Mouse (Mus musculus) frontal cortex, postnatal 25 days (tissue): ENCODE data around the gene Ptgis.

Experiments used
- DNase-seq, 2 experiments: peaks; one replicate each; pipeline ENCODE4 v3.0.0; 2022; ENCODE audit warnings: low spot score in 2 of 2

Ptgis gene

GRCm38 (mm10) chr2:167155541-167155973 is 84.8 kb downstream of the Ptgis start:
- peak in 1 of 2 experiments; percentile 50 for DNase-seq

GRCm38 (mm10) chr2:167150880-167151279 is 89.5 kb downstream of the Ptgis start:
- no peak for DNase-seq

DNA sequence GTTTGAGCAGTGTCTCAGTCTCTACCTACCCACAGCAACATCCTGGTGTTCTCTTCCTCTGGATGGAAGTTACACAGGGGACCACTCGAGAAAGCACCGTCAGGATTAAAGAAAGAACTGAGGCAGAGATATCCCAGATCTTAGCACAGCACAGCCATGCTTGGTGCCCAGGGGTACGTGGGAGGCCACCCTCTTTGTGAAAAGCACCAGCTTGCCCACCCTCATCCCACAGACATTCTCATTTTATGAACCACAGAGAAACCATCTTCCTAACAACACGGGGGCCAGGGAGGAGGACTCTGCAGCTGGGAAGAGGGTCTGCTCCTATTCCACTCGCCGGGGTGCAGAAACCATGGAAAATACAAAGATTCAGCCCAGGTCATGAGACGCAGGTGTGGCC is 90.3 kb downstream of the Ptgis start:
- no peak for DNase-seq

GRCm38 (mm10) chr2:167149035-167149434 is 91.4 kb downstream of the Ptgis start:
- no peak for DNase-seq

DNA sequence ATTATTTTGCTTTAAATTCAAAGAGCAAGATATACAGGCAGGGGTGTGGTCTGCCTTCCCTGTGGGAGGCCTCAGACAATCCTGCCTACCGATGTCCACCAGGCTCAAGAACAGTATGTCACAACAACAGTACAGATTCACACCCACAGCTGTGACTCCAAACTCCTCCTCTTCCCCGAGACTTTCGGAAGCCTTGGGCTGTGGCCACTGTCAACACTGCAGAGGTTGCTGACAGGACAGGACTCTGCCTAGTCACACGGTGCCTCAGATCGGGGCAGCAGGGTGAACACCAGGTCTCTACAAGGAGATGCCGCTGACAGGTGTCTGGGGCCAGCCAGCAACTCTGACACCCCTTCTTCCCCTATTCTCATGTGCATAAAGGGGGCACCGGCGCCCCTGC is 92.7 kb downstream of the Ptgis start:
- DNase-seq, result no peak

- DNase-seq, result no peak
Observed at GRCm38 (mm10) chr2:167145904-167146303, 94.5 kb downstream of the Ptgis start.

DNA sequence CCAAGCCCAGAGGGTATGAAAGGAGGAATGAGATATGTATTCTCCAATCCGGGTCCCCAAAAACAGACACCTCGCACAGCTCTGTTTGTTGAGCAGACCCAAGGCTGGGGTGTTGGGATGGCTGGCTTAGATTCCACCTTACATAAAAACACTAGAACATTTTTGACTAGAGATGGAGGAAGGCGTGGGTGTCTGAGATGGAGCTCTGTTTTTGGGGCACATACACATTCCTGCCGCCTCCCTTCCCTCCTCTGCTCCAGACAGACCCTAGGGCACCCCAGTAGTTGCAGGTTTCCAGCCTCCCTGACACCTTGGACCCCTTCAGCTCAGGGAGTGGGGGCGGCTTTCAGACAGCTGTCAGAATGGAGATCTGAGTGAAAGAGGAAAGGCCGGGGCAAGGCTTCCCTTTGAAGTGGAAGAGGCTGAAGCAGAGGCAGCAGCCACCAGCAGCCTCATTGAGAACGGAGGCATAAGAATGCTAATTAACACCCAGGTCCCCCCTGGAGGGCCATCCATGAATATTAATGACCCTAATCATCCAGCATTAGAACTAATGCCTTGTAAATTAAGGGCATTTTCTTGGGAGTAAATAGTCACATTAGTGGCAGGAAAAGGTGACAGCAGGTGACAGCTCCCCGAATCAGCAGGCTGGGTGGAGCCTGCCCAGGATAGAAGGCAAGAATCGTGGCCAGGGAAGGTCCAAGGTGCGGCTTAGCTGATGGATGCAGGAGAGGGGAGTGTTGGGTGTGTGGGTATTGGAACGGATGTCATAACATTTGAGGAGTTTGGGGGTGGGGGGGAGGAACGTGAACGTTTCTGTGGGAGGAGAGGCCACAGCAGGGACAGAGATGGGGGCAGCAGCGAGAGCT is 95.7 kb downstream of the Ptgis start:
- DNase-seq, result peak in 1 of 2 experiments; percentile 49

- DNase-seq, result no peak
Observed at GRCm38 (mm10) chr2:167143914-167144313, 96.5 kb downstream of the Ptgis start.

DNA sequence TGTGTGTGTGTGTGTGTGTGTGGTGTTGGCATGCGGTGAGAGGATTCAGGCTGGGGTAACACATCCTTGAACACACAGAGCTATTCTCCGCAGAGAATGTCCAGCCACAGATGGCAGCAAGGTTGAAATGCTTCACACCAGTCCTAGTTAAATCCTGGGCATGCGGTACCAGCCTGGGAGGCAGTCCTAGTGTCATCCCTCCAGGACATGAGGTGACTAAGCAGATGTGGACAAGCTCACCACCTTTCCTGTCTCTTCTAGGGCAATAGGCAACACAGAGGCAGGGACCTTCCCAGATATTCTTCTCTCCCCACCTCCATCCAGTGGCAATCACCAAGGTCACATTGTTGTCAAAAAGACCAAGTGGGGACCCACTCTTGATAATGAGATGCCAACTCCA is 98.1 kb downstream of the Ptgis start:
- DNase-seq, result no peak

DNA sequence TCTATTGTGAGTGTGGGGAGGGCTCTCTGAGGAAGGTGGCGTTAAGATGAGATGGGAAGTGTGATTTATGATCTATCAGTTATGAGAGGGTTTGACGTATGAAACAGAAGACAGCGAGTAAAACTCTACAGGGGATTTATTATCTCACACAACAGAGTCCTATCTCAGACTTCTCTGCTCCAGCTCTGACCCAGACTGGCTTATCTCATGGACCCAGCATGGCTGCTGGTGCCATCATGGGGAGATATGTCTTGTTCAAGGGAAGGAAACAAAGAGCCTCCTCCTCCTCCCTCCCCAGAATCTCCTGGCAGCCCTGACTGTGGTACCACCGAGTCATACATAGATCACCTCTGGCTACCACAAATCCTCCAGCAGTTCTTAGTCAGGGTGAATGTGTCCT is 98.6 kb downstream of the Ptgis start:
- DNase-seq, result no peak
